Comparison of ENCODE assay signal across 8 mouse cellular contexts in the genomic region with DNA sequence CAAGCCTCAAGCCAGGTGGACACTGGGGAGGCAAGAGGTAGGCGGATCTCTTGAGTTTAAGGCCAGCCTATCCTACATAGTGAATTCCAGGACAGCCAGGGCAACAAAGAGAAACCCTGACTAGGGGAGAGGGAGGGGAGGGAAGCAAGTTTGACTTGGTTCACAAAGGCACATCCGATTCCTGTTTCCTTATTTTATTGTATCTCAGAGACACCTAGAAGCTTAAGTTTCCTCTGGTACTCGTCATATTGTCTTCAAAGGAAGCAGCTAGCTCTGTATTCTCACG. TPM values are rescaled to one million over a fixed set of nuclear protein-coding genes. Genes with fewer than 3 reads are reported as not detected.
DNase-seq lines count a peak whose midpoint lies in the region; ATAC-seq lines count a peak whose summit lies in the region.

No protein-coding gene starts in this region.

- H3K9me3 ChIP-seq in megakaryocyte, embryonic 14.5 days = no peaks in the 10 kb centered on the region
- H3K9me3 ChIP-seq in embryonic facial prominence, embryonic 11.5 days (replicated peaks; ENCODE audit: control insufficient read depth, low read length) = no peaks in the 10 kb centered on the region
- no peaks in the 10 kb centered on the region for H3K9me3 ChIP-seq in intestine, embryonic 16.5 days (ENCODE audit: control insufficient read depth, low read length)
- H3K9me3 ChIP-seq in neural tube, embryonic 13.5 days = no peaks in the 10 kb centered on the region

- no peaks in the 10 kb centered on the region for H3K27me3 ChIP-seq in megakaryocyte, embryonic 14.5 days (replicated peaks)
- H3K27me3 ChIP-seq in embryonic facial prominence, embryonic 11.5 days (ENCODE audit: control insufficient read depth, insufficient read depth, low read length) = no peaks in the 10 kb centered on the region
- H3K27me3 ChIP-seq in intestine, embryonic 16.5 days (replicated peaks; ENCODE audit: control insufficient read depth, insufficient read depth, low read length) = no peaks in the 10 kb centered on the region
- H3K27me3 ChIP-seq in neural tube, embryonic 13.5 days = no peaks in the 10 kb centered on the region

- no peak overlapping the region for H3K27ac ChIP-seq in embryonic facial prominence, embryonic 11.5 days (replicated peaks; ENCODE audit: low read depth, low read length)
- peak overlapping the region; percentile 95 for H3K27ac ChIP-seq in intestine, embryonic 16.5 days (ENCODE audit: low read length)
- H3K27ac ChIP-seq in neural tube, embryonic 13.5 days (replicated peaks) = peak overlapping the region; percentile 97

- H3K9ac ChIP-seq in embryonic facial prominence, embryonic 11.5 days (replicated peaks; ENCODE audit: low read length) = no peak overlapping the region
- H3K9ac ChIP-seq in intestine, embryonic 16.5 days (ENCODE audit: low read depth, low read length) = peak overlapping the region; percentile 92
- peak overlapping the region; percentile 93 for H3K9ac ChIP-seq in neural tube, embryonic 13.5 days

- peak; percentile 15 for DNase-seq in embryonic facial prominence, embryonic 11.5 days (ENCODE audit: low spot score)
- no peak for DNase-seq in layer of hippocampus, adult 18-20 months (ENCODE audit: low spot score in 2 of 2)
- DNase-seq in cerebellum, adult 18-20 months = no peak

- ATAC-seq in megakaryocyte, adult 5-6 weeks (ENCODE audit: poor library complexity, severe bottlenecking) = no peak
- no peak for ATAC-seq in embryonic facial prominence, embryonic 11.5 days (replicated peaks; ENCODE audit: insufficient number of reproducible peaks, low FRiP score, low TSS enrichment, low read depth)
- no peak for ATAC-seq in intestine, embryonic 16.5 days
- ATAC-seq in neural tube, embryonic 13.5 days (ENCODE audit: low read depth) = no peak
- no peak for ATAC-seq in megakaryocyte-erythroid progenitor cell, adult 5-6 weeks (replicated peaks; ENCODE audit: low FRiP score, low TSS enrichment, poor library complexity, severe bottlenecking)

- H3K4me2 ChIP-seq in embryonic facial prominence, embryonic 11.5 days (ENCODE audit: low read depth, low read length) = peak overlapping the region; percentile 79
- H3K4me2 ChIP-seq in intestine, embryonic 16.5 days (ENCODE audit: low read depth, low read length) = peak overlapping the region; percentile 93
- peak overlapping the region; percentile 90 for H3K4me2 ChIP-seq in neural tube, embryonic 13.5 days

- WGBS in embryonic facial prominence, embryonic 11.5 days = 17% methylated on average over 4 of the region's 4 CpGs
- 20% methylated on average over 4 of the region's 4 CpGs for WGBS in intestine, embryonic 16.5 days
- 22% methylated on average over 4 of the region's 4 CpGs for WGBS in neural tube, embryonic 13.5 days

- H3K4me1 ChIP-seq in megakaryocyte, embryonic 14.5 days = peaks cover 64% of the 10 kb centered on the region
- no peaks in the 10 kb centered on the region for H3K4me1 ChIP-seq in embryonic facial prominence, embryonic 11.5 days (ENCODE audit: control insufficient read depth, insufficient read depth, low read length)
- peaks cover 32% of the 10 kb centered on the region for H3K4me1 ChIP-seq in intestine, embryonic 16.5 days (ENCODE audit: control insufficient read depth, insufficient read depth, low read length)
- H3K4me1 ChIP-seq in neural tube, embryonic 13.5 days (replicated peaks) = peaks cover 57% of the 10 kb centered on the region

- peaks cover 56% of the 10 kb centered on the region for H3K36me3 ChIP-seq in megakaryocyte, embryonic 14.5 days (replicated peaks; ENCODE audit: low read length)
- no peaks in the 10 kb centered on the region; the same call in none of the 2 replicates for H3K36me3 ChIP-seq in embryonic facial prominence, embryonic 11.5 days (replicated peaks; ENCODE audit: control insufficient read depth, insufficient read depth, low read depth, low read length)
- no peaks in the 10 kb centered on the region; the same call in 1 of the 2 replicates for H3K36me3 ChIP-seq in intestine, embryonic 16.5 days (ENCODE audit: control insufficient read depth, insufficient read depth, low read length)
- H3K36me3 ChIP-seq in neural tube, embryonic 13.5 days = peaks cover 38% of the 10 kb centered on the region

- peak overlapping the region; percentile 94 for H3K4me3 ChIP-seq in megakaryocyte, embryonic 14.5 days (replicated peaks)
- H3K4me3 ChIP-seq in embryonic facial prominence, embryonic 11.5 days (ENCODE audit: low read depth, low read length) = peak overlapping the region; percentile 90
- peak overlapping the region; percentile 95 for H3K4me3 ChIP-seq in intestine, embryonic 16.5 days (ENCODE audit: low read length)
- H3K4me3 ChIP-seq in neural tube, embryonic 13.5 days = peak overlapping the region; percentile 92

RNA-seq across cellular contexts. Expression of a gene that starts 0.8 kb away (rescaled TPM):
- 458 and 1,055 TPM in 2 replicates for polyA plus RNA-seq in megakaryocyte, embryonic 14.5 days (2012; ENCODE audit: insufficient read depth, low replicate concordance)
- total RNA-seq in megakaryocyte, adult 5-6 weeks (2015) = 76.8 and 79.3 TPM in 2 replicates
- total RNA-seq in megakaryocyte, adult 5-6 weeks (2017) = 54.3 and 59.1 TPM in 2 replicates
- polyA plus RNA-seq in embryonic facial prominence, embryonic 11.5 days (2014; fragmentation: Nextera tagmentation; extraction: Ambion mirVana) = 92.2 and 99.1 TPM in 2 replicates
- polyA plus RNA-seq in intestine, embryonic 16.5 days (2015; fragmentation: Nextera tagmentation; extraction: Ambion mirVana) = 104 TPM in 2 replicates
- 124 and 129 TPM in 2 replicates for polyA plus RNA-seq in neural tube, embryonic 13.5 days (2015; fragmentation: Nextera tagmentation; extraction: Ambion mirVana)
- 63.0 and 130 TPM in 2 replicates for total RNA-seq in megakaryocyte-erythroid progenitor cell, adult 5-6 weeks (2014; fragmentation: Nextera tagmentation)
- 54.4 and 98.8 TPM in 2 replicates for total RNA-seq in megakaryocyte-erythroid progenitor cell, adult 5-6 weeks (2017)
- 10 to 100 TPM; 96.5 to 98.5 TPM for total RNA-seq in layer of hippocampus, adult 18-20 months (2021)

RNA-seq across cellular contexts. Expression of a gene that starts 1.0 kb away (rescaled TPM):
- 17.0 and 19.5 TPM in 2 replicates for polyA plus RNA-seq in megakaryocyte, embryonic 14.5 days (2012; ENCODE audit: insufficient read depth, low replicate concordance)
- total RNA-seq in megakaryocyte, adult 5-6 weeks (2015) = 16.4 and 17.6 TPM in 2 replicates
- 24.6 and 26.1 TPM in 2 replicates for total RNA-seq in megakaryocyte, adult 5-6 weeks (2017)
- polyA plus RNA-seq in embryonic facial prominence, embryonic 11.5 days (2014; fragmentation: Nextera tagmentation; extraction: Ambion mirVana) = 36.4 and 38.9 TPM in 2 replicates
- polyA plus RNA-seq in intestine, embryonic 16.5 days (2015; fragmentation: Nextera tagmentation; extraction: Ambion mirVana) = 43.2 and 43.3 TPM in 2 replicates
- 73.4 and 74.3 TPM in 2 replicates for polyA plus RNA-seq in neural tube, embryonic 13.5 days (2015; fragmentation: Nextera tagmentation; extraction: Ambion mirVana)
- 20.9 and 21.6 TPM in 2 replicates for total RNA-seq in megakaryocyte-erythroid progenitor cell, adult 5-6 weeks (2014; fragmentation: Nextera tagmentation)
- 8.8 and 12.9 TPM in 2 replicates for total RNA-seq in megakaryocyte-erythroid progenitor cell, adult 5-6 weeks (2017)
- total RNA-seq in layer of hippocampus, adult 18-20 months (2021) = 10 to 100 TPM; 74.0 to 76.8 TPM

RNA-seq across cellular contexts. Expression of a gene that starts 9.5 kb away (rescaled TPM):
- polyA plus RNA-seq in megakaryocyte, embryonic 14.5 days (2012; ENCODE audit: insufficient read depth, low replicate concordance) = not detected in 2 replicates
- not detected in 2 replicates for total RNA-seq in megakaryocyte, adult 5-6 weeks (2015)
- not detected in 2 replicates for total RNA-seq in megakaryocyte, adult 5-6 weeks (2017)
- polyA plus RNA-seq in embryonic facial prominence, embryonic 11.5 days (2014; fragmentation: Nextera tagmentation; extraction: Ambion mirVana) = not detected in 2 replicates
- polyA plus RNA-seq in intestine, embryonic 16.5 days (2015; fragmentation: Nextera tagmentation; extraction: Ambion mirVana) = 207 and 242 TPM in 2 replicates
- polyA plus RNA-seq in neural tube, embryonic 13.5 days (2015; fragmentation: Nextera tagmentation; extraction: Ambion mirVana) = not detected in 2 replicates
- not detected in 2 replicates for total RNA-seq in megakaryocyte-erythroid progenitor cell, adult 5-6 weeks (2014; fragmentation: Nextera tagmentation)
- not detected in 2 replicates for total RNA-seq in megakaryocyte-erythroid progenitor cell, adult 5-6 weeks (2017)
- under 1 TPM in 1 of 2 experiments, not detected in 1; 0.37 TPM for total RNA-seq in layer of hippocampus, adult 18-20 months (2021)

RNA-seq across cellular contexts. Expression of a gene that starts 33.6 kb away (rescaled TPM):
- 18.3 and 19.7 TPM in 2 replicates for polyA plus RNA-seq in megakaryocyte, embryonic 14.5 days (2012; ENCODE audit: insufficient read depth, low replicate concordance)
- total RNA-seq in megakaryocyte, adult 5-6 weeks (2015) = 35.2 and 37.0 TPM in 2 replicates
- 9.3 and 13.7 TPM in 2 replicates for total RNA-seq in megakaryocyte, adult 5-6 weeks (2017)
- polyA plus RNA-seq in embryonic facial prominence, embryonic 11.5 days (2014; fragmentation: Nextera tagmentation; extraction: Ambion mirVana) = 9.3 and 10.4 TPM in 2 replicates
- 6.7 and 7.2 TPM in 2 replicates for polyA plus RNA-seq in intestine, embryonic 16.5 days (2015; fragmentation: Nextera tagmentation; extraction: Ambion mirVana)
- 9.5 and 12.1 TPM in 2 replicates for polyA plus RNA-seq in neural tube, embryonic 13.5 days (2015; fragmentation: Nextera tagmentation; extraction: Ambion mirVana)
- total RNA-seq in megakaryocyte-erythroid progenitor cell, adult 5-6 weeks (2014; fragmentation: Nextera tagmentation) = 62.2 and 68.5 TPM in 2 replicates
- 8.3 and 11.7 TPM in 2 replicates for total RNA-seq in megakaryocyte-erythroid progenitor cell, adult 5-6 weeks (2017)
- total RNA-seq in layer of hippocampus, adult 18-20 months (2021) = 10 to 100 TPM; 45.4 to 49.6 TPM

RNA-seq across cellular contexts. Expression of a gene that starts 41.7 kb away (rescaled TPM):
- 5.0 and 18.0 TPM in 2 replicates for polyA plus RNA-seq in megakaryocyte, embryonic 14.5 days (2012; ENCODE audit: insufficient read depth, low replicate concordance)
- total RNA-seq in megakaryocyte, adult 5-6 weeks (2015) = 22.6 and 24.4 TPM in 2 replicates
- total RNA-seq in megakaryocyte, adult 5-6 weeks (2017) = 14.1 and 19.2 TPM in 2 replicates
- polyA plus RNA-seq in embryonic facial prominence, embryonic 11.5 days (2014; fragmentation: Nextera tagmentation; extraction: Ambion mirVana) = 13.2 and 13.5 TPM in 2 replicates
- 2.5 and 3.3 TPM in 2 replicates for polyA plus RNA-seq in intestine, embryonic 16.5 days (2015; fragmentation: Nextera tagmentation; extraction: Ambion mirVana)
- 34.9 and 41.0 TPM in 2 replicates for polyA plus RNA-seq in neural tube, embryonic 13.5 days (2015; fragmentation: Nextera tagmentation; extraction: Ambion mirVana)
- 12.9 and 16.8 TPM in 2 replicates for total RNA-seq in megakaryocyte-erythroid progenitor cell, adult 5-6 weeks (2014; fragmentation: Nextera tagmentation)
- total RNA-seq in megakaryocyte-erythroid progenitor cell, adult 5-6 weeks (2017) = 8.8 and 10.9 TPM in 2 replicates
- total RNA-seq in layer of hippocampus, adult 18-20 months (2021) = 10 to 100 TPM; 49.5 to 49.7 TPM

Comparison
In these comparisons a context has a peak if more than half of its experiments do, and no peak if none do; other contexts are left out.
1. RNA of a gene that starts 9.5 kb away (polyA plus RNA-seq): 207 to 242 TPM in intestine, embryonic 16.5 days; not detected in neural tube, embryonic 13.5 days, not detected in megakaryocyte, embryonic 14.5 days and not detected in embryonic facial prominence, embryonic 11.5 days; every median in the first group is over 100 times any median in the second.
2. Peak in every context shown above with its lines, with median percentiles within 50 percentile points of each other: H3K4me3 ChIP-seq and H3K4me2 ChIP-seq.